Mouse (Mus musculus) mammary gland, adult 2 months (tissue): ENCODE data around the gene Sipa1. TPM values are rescaled to one million over a fixed set of nuclear protein-coding genes. Genes with fewer than 3 reads are reported as not detected.

Experiments
- polyA plus RNA-seq: library from polyadenylated mRNA; depleted of rRNA; stranded (reverse); fragments of >200 nt; gene quantifications from 2 replicates; pipeline ENCODE4 v1.2.3, GENCODE M21; 2012; ENCODE audit warnings: low replicate concordance; rRNA removed

Sipa1 gene
- 130 and 371 TPM in 2 replicates for polyA plus RNA-seq

DNA sequence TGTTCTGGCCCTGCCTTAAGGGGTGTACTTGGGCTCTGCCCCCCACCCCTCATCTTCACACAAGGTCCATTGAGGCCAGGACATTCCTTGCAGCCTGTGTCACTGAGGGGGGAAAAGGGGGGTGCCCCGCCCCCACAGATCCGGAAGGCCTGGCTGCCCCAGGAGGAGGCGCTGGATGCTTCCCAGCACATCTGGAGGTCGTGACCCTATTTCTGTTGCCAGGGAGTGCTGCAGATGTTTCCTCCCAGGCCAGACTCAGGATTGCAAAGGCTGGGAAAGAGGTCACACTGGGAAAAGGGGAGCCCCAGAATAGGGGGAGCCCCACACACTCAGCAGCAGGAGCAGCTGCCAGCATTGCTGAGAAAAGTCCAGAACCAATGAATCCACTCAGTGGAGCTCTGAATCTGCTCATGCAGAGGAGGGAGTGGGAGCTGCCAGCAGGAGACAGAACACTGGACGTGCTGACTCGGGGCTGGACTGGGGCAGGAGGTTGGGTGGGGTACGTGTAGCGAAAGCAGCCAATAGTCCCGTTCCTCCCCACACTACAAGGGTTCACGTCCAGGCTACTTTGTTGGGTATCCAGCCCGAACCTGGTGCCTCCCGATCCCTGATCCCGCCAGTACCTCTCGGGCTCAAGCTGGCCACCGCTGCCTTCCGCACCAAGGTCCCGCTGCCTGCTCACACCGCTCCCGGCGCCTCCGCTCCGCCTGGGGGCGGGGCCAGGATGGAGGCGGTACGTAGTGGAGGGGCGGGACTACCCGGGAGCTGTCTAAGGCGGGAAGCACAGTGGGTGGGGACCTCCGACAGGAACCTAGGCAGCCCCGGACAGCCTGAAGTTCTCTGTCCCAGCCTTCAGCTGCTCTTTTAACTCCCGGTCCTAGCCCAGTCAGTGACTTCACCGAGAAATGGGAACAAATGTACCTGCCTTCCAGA lies at the start of gene Sipa1:
Gene Sipa1, minus strand, starts transcription at position 727 of the 933 bp plus-strand sequence.

GRCm38 (mm10) chr19:5704163-5704800 lies 40.8 kb upstream of the Sipa1 start, which contains the start of gene Kcnk7:
Gene Kcnk7 (plus strand): TSS chr19:5704367.

DNA sequence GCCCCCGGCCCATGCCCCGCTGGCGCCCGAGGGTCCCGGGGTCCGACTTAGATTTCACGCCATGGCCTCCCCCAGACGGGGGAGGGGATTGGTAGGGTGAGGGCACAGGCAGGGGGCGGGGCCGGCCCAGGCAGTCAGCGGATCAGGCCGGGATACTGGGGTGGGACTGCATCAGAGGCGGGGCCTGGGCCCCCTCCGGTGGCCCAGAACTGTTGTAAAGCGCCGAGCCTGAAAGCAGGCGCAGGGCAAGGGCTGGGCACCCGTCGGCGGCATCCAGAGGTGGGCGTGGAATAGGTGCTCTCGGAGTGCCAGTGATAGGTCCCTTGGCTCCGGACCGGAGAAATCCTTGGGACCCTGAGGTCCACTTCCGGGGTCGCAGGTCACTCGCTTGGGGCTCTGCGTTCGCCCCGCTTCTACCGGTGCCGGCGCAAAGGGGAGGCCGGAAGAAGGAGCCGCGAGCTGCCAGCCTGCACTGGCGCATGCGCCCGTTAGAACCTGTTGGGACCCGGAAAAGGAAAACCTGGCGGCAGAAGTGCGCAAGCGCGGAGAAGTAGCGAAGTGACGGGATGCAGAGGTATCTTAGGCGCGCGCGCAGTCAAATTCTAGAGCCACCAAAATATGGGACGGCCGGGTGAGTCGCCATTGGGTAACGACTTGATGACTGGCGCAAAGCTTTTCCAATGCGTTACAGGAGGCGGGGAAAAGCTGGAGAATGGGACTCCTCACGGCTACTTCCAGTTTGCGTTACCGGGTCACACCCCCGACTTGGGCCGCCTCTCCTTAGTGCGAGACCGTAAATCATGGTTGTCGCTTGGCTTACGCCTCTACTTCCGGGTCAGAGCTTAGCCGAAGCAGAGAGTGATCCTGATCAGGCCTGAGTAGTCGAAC lies 24.9 kb upstream of the Sipa1 start, which contains the start of the genes Map3k11 and Pcnx3:
Gene Map3k11, plus strand, starts transcription at position 543 of the 888 bp plus-strand sequence.
Gene Pcnx3, minus strand, starts transcription at position 709 of the 888 bp plus-strand sequence.

GRCm38 (mm10) chr19:5637069-5638047 lies 26.1 kb downstream of the Sipa1 start, which contains the start of gene Rela:
Gene Rela (plus strand): TSS chr19:5637483.

DNA sequence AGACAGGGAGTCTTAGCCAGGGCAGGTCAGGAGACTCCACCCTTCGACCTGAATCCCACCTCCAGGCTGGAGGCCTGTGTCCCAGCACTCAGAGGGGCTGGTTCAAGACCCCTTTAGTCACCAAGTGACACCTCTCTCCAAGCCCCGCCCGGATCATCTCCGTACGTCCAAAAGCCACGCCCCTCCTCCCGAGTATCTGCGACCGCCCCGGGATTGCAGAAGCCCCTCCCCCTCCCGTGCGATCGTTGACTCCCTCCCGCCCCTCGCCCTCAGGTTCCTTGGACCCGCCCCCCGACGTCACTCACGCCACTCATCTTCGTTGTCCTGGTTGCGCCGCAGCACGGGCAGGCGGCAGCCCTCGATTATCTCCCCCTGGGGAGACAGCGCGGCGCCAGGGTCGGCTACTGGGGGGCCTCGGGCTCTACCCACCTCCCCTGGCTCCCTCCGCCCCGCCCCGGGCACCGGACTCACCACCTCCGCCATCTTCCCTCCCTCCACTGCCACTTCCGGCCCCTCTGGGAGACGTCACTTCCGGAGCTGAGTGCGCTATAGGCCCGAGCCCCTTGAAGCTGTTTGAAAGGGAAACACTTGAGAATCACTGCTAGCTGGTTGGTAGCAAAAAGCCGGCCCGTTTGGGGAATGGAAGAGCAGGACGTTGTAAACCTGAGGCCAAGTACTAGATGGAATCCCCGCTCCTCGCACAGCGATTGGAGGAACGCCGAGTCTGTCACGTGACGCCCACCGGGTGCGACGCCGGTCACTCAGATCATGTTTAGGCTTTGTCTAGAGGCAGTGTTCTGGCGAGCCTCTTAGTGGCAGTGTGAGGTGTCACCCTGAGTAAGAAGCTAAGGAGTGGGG lies 53.7 kb downstream of the Sipa1 start, which contains the start of gene Kat5:
Gene Kat5, minus strand, starts transcription at position 691 of the 858 bp plus-strand sequence.

DNA sequence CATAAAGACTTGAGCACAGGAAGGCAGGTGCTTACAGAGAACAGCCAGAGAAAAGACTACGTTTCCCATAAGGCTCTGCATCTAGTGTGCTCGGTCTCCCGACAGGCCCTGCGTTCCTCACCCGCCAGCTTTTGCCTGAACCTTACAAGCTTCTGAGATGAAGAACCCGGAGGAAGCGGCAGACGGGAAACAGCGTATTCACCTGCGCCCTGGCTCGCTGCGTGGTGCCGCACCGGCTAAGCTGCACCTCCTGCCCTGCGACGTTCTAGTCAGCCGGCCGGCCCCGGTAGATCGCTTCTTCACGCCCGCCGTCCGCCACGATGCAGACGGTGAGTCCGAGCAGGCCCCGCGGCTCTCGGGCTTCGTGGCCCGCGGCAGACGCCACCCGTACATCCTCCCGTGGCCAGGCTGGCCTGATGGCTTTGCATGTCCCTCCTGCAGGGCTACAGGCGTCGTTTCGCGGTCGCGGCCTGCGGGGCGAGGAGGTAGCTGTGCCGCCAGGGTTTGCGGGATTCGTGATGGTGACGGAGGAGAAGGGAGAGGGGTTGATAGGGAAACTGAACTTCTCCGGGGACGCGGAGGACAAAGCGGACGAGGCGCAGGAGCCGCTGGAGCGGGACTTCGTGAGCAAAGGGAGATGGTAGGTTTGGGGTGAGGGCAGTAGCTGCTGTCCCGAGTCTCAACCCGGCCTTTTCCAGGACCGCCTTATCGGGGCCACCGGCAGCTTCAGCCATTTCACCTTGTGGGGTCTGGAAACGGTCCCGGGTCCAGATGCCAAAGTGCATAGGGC lies 61.6 kb downstream of the Sipa1 start, which contains the start of gene Rnaseh2c:
Gene Rnaseh2c, plus strand, starts transcription at position 122 of the 790 bp plus-strand sequence.

Other genes with a start within 250 kb of the Sipa1 start
- 111 and 116 TPM in 2 replicates for gene Drap1, start 238.7 kb downstream of the Sipa1 start, polyA plus RNA-seq
- 112 and 118 TPM in 2 replicates for gene AI837181, start 238.6 kb downstream of the Sipa1 start, polyA plus RNA-seq
- 0.13 and 0.75 TPM in 2 replicates for gene Fosl1, start 216.2 kb downstream of the Sipa1 start, polyA plus RNA-seq
- gene Ccdc85b, start 205.8 kb downstream of the Sipa1 start, polyA plus RNA-seq: 5.0 and 11.5 TPM in 2 replicates
- gene Fibp, start 203.1 kb downstream of the Sipa1 start, polyA plus RNA-seq: 106 and 133 TPM in 2 replicates
- 27.5 and 30.7 TPM in 2 replicates for gene Ctsw, start 195.2 kb downstream of the Sipa1 start, polyA plus RNA-seq
- gene Efemp2, start 189.8 kb downstream of the Sipa1 start, polyA plus RNA-seq: 96.9 and 98.4 TPM in 2 replicates
- gene Mus81, start 175.3 kb downstream of the Sipa1 start, polyA plus RNA-seq: 47.4 and 58.4 TPM in 2 replicates
- gene Cfl1, start 173.3 kb downstream of the Sipa1 start, polyA plus RNA-seq: 576 and 751 TPM in 2 replicates
- gene 1700020D05Rik, start 159.9 kb downstream of the Sipa1 start, polyA plus RNA-seq: 1.1 and 1.7 TPM in 2 replicates
- 11.3 and 16.3 TPM in 2 replicates for gene Snx32, start 153.2 kb downstream of the Sipa1 start, polyA plus RNA-seq
- gene Ovol1, start 103.1 kb downstream of the Sipa1 start, polyA plus RNA-seq: 2.4 and 2.5 TPM in 2 replicates
- gene Ap5b1, start 95.7 kb downstream of the Sipa1 start, polyA plus RNA-seq: 11.5 and 27.2 TPM in 2 replicates
- gene Rnaseh2c, start 61.8 kb downstream of the Sipa1 start, polyA plus RNA-seq: 35.9 and 66.4 TPM in 2 replicates
- 50.4 and 55.5 TPM in 2 replicates for gene Kat5, start 53.5 kb downstream of the Sipa1 start, polyA plus RNA-seq
- 102 and 116 TPM in 2 replicates for gene Rela, start 26.2 kb downstream of the Sipa1 start, polyA plus RNA-seq
- gene Map3k11, start 25.0 kb upstream of the Sipa1 start, polyA plus RNA-seq: 73.1 and 141 TPM in 2 replicates
- gene Pcnx3, start 25.2 kb upstream of the Sipa1 start, polyA plus RNA-seq: 137 and 266 TPM in 2 replicates
- 0.83 and 0.94 TPM in 2 replicates for gene Kcnk7, start 40.7 kb upstream of the Sipa1 start, polyA plus RNA-seq
- 92.5 and 93.1 TPM in 2 replicates for gene Ehbp1l1, start 62.6 kb upstream of the Sipa1 start, polyA plus RNA-seq
- gene Fam89b, start 65.9 kb upstream of the Sipa1 start, polyA plus RNA-seq: 237 and 392 TPM in 2 replicates
- gene Ltbp3, start 77.2 kb upstream of the Sipa1 start, polyA plus RNA-seq: 222 and 329 TPM in 2 replicates
- gene Scyl1, start 107.7 kb upstream of the Sipa1 start, polyA plus RNA-seq: 105 and 131 TPM in 2 replicates
- gene Frmd8, start 211.6 kb upstream of the Sipa1 start, polyA plus RNA-seq: 32.4 and 48.8 TPM in 2 replicates
- gene Slc25a45, start 214.1 kb upstream of the Sipa1 start, polyA plus RNA-seq: 37.0 and 41.5 TPM in 2 replicates
- gene Tigd3, start 230.4 kb upstream of the Sipa1 start, polyA plus RNA-seq: 0.32 and 0.38 TPM in 2 replicates
- 74.6 and 123 TPM in 2 replicates for gene Dpf2, start 249.3 kb upstream of the Sipa1 start, polyA plus RNA-seq